Mouse (Mus musculus) embryo, embryonic 9.5 days (tissue): ENCODE measurements around the gene Snorc.
A peak's percentile ranks its signal among the peaks of the same experiment; 100 is the strongest.

ENCODE experiments used
- DNase-seq: peaks from one replicate; pipeline ENCODE4 v3.0.0-alpha.2; 2017; ENCODE audit errors: extremely low spot score

The Snorc gene

DNA sequence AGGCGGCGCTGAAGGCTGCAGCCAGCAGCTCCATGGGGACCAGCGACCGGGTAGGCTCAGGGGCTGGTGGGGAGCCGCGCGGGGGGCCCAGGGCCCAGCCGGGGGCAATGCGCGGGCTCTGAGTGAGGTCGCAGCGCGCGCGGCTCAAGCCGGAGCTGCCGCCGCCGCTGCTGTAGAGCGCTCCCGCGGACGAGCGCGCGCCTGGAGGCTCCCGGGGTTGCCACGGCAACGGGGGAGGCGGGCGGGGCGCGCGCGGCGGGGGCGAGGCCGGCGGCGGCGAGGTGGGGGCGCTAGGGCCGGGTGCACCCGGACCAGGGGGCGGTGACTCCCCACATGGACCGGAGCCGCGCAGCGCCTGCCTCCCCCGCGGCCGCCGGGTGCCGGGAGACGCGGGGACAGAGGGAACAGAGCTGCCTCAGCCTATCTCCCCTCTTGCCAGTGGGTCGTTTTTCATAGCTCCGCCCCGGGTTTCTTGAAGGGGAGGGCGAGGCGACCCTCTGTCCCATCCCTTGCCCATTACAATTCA, 40.2 kb downstream of the Snorc start:
- DNase-seq: peak; percentile 53

GRCm38 (mm10) chr1:87510845-87511244, 40.8 kb downstream of the Snorc start:
- peak; percentile 4 for DNase-seq

DNA sequence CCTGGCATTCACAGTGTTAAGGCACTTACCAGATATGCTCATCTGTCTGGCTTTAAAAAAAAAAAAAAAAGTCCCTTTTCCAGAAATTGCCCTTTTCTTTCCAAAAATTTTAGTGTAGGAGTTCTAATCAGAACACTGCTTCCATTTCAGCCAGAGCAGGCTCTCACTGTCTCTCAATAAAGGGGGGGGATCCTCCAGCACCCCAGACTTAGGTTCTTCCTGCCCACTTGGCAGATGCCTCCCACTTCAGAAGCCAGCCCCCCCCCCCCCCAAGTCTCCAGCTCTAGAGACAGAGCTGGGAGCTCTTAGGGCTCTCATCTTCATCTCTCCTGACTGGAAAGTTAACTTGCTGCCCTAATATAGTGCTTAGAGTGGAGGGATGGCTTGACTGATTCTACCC, 50.4 kb downstream of the Snorc start:
- no peak for DNase-seq

GRCm38 (mm10) chr1:87521523-87521922, 51.5 kb downstream of the Snorc start:
- no peak for DNase-seq

DNA sequence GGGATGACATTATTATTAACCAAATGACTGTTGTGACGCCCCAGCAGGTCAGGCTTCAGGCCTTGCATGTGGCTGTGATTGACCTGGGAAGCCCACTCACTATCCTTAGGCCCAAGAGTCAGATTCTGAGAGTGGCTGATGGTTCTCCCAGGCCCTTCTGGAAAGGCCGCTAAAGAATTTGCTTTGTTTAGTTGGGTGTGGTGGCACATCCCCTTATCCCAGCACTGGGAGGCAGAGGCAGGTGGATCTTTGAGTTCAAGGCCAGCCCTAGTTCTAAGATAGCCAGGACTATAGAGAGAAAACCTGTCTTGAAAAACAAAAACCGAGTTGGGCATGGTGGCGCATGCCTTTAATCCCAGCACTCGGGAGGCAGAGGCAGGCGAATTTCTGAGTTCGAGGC, 55.0 kb downstream of the Snorc start:
- DNase-seq: no peak
